Mouse (Mus musculus) heart, postnatal 0 days (tissue): ENCODE measurements around the gene Ifit3b.

Experiments used
- CTCF ChIP-seq: IDR thresholded peaks from 2 replicates; pipeline ENCODE4 v1.5.1; 2016; ENCODE audit warnings: antibody characterized with exemption, control low read depth, low read depth
- EP300 ChIP-seq: IDR thresholded peaks from 2 replicates; pipeline ENCODE4 v1.6.1; 2016; ENCODE audit warnings: antibody characterized with exemption, low read depth

- no peak for TF ChIP-seq CTCF
- TF ChIP-seq EP300, result no peak
These were observed 16.9 kb downstream of the Ifit3b start for GRCm38 (mm10) chr19:34624663-34625062.
